Mouse (Mus musculus) kidney, embryonic 15.5 days (tissue): ENCODE results near the gene Gm28043. TPM values are rescaled to one million over a fixed set of nuclear protein-coding genes. Genes with fewer than 3 reads are reported as not detected.
A peak's percentile ranks its signal among the peaks of the same experiment; 100 is the strongest.

ENCODE experiments used
- ATAC-seq: fragments of 200-750 bp; cut with Nextera tagmentation; replicated peaks from 2 replicates; pipeline ENCODE4 v1.8.0; 2017; ENCODE audit warnings: moderate TSS enrichment; ENCODE audit not compliant: low FRiP score
- H3K27ac ChIP-seq: fragments of 300-500 bp; sonication (generic); 2 replicates; pipeline ENCODE4 v1.5.1; 2015; ENCODE audit warnings: mild to moderate bottlenecking, inconsistent platforms
- H3K27me3 ChIP-seq: fragments of 300-500 bp; sonication (generic); 2 replicates; pipeline ENCODE4 v1.6.1; 2015; ENCODE audit warnings: inconsistent platforms
- H3K36me3 ChIP-seq: fragments of 300-500 bp; sonication (generic); 2 replicates; pipeline ENCODE4 v1.6.1; 2015; ENCODE audit warnings: inconsistent platforms
- H3K4me1 ChIP-seq: fragments of 300-500 bp; sonication (generic); 2 replicates; pipeline ENCODE4 v1.6.1; 2015; ENCODE audit warnings: inconsistent platforms
- H3K4me2 ChIP-seq: fragments of 300-500 bp; sonication (generic); 2 replicates; pipeline ENCODE4 v1.6.1; 2015; ENCODE audit warnings: moderate library complexity, mild to moderate bottlenecking, inconsistent platforms
- H3K4me3 ChIP-seq: fragments of 300-500 bp; sonication (generic); replicated peaks from 2 replicates; pipeline ENCODE4 v1.5.1; 2015; ENCODE audit warnings: mild to moderate bottlenecking, inconsistent platforms
- H3K9ac ChIP-seq: fragments of 300-500 bp; sonication (generic); 2 replicates; pipeline ENCODE4 v1.6.1; 2015; ENCODE audit warnings: mild to moderate bottlenecking, inconsistent platforms
- H3K9me3 ChIP-seq: fragments of 300-500 bp; sonication (generic); replicated peaks from 2 replicates; pipeline ENCODE4 v1.6.1; 2016; ENCODE audit warnings: inconsistent platforms
- WGBS: fragments of 180-500 bp; shearing (Covaris S2); methylation state at CpG from one replicate; pipeline ENCODE4 v1.1.7; 2015; ENCODE audit warnings: mixed read lengths; 5-methylcytosine and 5-hydroxymethylcytosine counted together
- microRNA-seq: library from miRNA; unstranded; fragments of <30 nt; microRNA quantifications from one replicate; pipeline ENCODE4, GENCODE M21; 2016
- polyA plus RNA-seq: library from polyadenylated mRNA; unstranded; fragments of >200 nt; fragmentation: Nextera tagmentation; extraction: Ambion mirVana; gene quantifications from 2 replicates; pipeline ENCODE4 v1.2.1, GENCODE M21; 2015

The Gm28043 gene
- polyA plus RNA-seq, 1 experiment from 2014 or later = 2.8 TPM

DNA sequence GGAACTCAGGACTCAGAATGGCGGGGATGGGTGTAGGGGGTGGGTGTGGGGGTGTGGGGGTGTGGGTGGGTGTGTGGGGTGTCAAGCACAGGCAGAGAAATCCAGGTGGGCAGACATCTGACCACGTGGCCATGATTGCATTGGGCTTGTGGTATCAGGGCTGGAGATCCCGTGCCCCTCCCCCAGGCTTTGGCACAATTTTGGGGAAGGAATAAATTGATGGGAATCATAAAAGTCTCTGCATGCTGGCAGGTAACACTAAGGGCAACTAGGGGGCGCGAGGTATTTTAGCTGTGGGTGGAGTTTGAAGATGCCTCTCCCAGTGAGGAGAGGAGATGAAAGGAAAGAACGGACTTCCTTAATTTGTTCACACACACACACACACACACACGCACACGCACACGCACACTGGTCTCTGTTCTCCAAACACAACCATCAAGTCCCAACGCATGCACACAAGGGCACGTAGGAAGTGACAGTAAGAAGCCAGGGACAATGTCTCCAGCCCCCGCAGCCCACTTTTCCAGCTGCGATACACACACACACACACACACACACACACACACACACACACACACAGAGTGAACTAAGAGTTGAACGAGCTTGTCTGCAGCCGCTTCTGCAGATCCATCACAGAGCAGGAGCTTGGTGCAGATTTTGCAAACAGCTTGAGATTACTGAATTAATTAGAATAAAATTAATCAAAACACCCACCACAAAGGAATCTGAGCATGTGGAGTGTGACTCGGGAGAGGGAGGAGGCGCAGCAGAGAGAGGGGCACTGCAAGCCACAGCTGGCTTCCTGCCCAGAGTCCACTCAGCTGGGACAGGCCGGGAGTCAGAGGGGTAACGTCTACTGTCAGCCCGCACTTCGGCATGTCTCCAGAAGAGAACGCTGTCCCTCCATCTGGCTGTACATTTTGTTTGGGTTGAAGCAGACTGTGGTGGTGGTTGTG lies 123.5 kb downstream of the Gm28043 start:
- WGBS = 26% methylated on average over 22 of the region's 22 CpGs

DNA sequence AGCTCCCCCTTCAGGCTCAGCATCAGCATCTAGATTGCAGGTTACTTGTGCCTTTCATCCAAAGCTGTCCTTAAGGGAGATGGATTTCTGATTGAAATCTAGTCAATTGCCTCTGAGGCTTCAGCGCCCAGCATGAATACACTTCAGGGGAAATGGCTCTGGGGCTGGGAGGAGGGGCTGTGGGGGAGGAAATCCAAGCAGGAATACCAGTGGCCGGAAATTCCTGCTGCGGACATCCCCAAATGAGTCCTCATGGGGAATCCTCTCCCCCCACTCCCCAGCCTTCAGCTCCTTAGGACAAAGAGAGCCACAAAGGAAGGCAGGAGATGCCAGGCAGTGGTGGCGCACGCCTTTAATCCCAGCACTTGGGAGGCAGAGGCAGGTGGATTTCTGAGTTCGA lies 132.8 kb downstream of the Gm28043 start:
- Histone ChIP-seq H3K9me3 (no peaks in the 10 kb centered on the region), H3K4me1 (peaks cover 54% of the 10 kb centered on the region), H3K27me3 (peaks cover 22% of the 10 kb centered on the region), H3K4me2 (no peak overlapping the region), H3K9ac (no peak overlapping the region), H3K4me3 (no peak overlapping the region), H3K27ac (no peak overlapping the region), H3K36me3 (no peaks in the 10 kb centered on the region)
- WGBS = 60% methylated on average over 6 of the region's 6 CpGs
- ATAC-seq = no peak

More for the DNA sequence above, 123.5 kb downstream of the Gm28043 start:
- Histone ChIP-seq H3K9ac (no peak overlapping the region), H3K4me3 (0 out of 2 replicates have a peak overlapping the region, but pooled peaks have one; percentile 11), H3K9me3 (no peaks in the 10 kb centered on the region), H3K27me3 (peaks cover 14% of the 10 kb centered on the region; the same call in 1 of the 2 replicates), H3K27ac (peak overlapping the region; percentile 30; the same call in 1 of the 2 replicates), H3K4me2 (peak overlapping the region; percentile 52), H3K4me1 (peaks cover 31% of the 10 kb centered on the region), H3K36me3 (no peaks in the 10 kb centered on the region)
- peak; percentile 65 for ATAC-seq

Small RNAs within 50 kb of the gene (microRNA-seq; reads per million reads assigned to microRNA genes)
- not detected for gene Mir7667

Other genes with a start within 250 kb of the Gm28043 start
- 17.8 and 17.9 TPM in 2 replicates for gene Pim1, start 124.1 kb upstream of the Gm28043 start, polyA plus RNA-seq
- not detected in 2 replicates for gene Gm17657, start 65.2 kb upstream of the Gm28043 start, polyA plus RNA-seq
- gene Tbc1d22b, start 65.1 kb upstream of the Gm28043 start, polyA plus RNA-seq = 16.7 and 19.3 TPM in 2 replicates
- gene Tmem217, start 62.5 kb upstream of the Gm28043 start, polyA plus RNA-seq = 0.80 and 1.2 TPM in 2 replicates
- 73.7 and 76.0 TPM in 2 replicates for gene Rnf8, start 86 bp upstream of the Gm28043 start, polyA plus RNA-seq
- 122 and 126 TPM in 2 replicates for gene Cmtr1, start 45.7 kb downstream of the Gm28043 start, polyA plus RNA-seq
- gene Ccdc167, start 102.2 kb downstream of the Gm28043 start, polyA plus RNA-seq = 14.2 and 15.5 TPM in 2 replicates